Mouse (Mus musculus): Measurements from ENCODE around the gene Dffb. TPM values are rescaled to one million over a fixed set of nuclear protein-coding genes. Genes with fewer than 3 reads are reported as not detected.
A peak's percentile ranks its signal among the peaks of the same experiment; 100 is the strongest.

The Dffb gene
- 1 to 10 TPM; 5.2 to 8.0 TPM for total RNA-seq (2021)
- long read RNA-seq, experiment 1, transcript Dffb-201 (7 exons, 2,093 nt) = major isoform, 5 of 7 reads
- long read RNA-seq, experiment 1, partial matches to known transcripts = 1 of 7 reads
- long read RNA-seq, experiment 1, other reads (novel, unspliced or antisense) = 1 of 7 reads
- long read RNA-seq, experiment 2, partial matches to known transcripts = 1 of 2 reads
- long read RNA-seq, experiment 2, other reads (novel, unspliced or antisense) = 0 of 2 reads

DNA sequence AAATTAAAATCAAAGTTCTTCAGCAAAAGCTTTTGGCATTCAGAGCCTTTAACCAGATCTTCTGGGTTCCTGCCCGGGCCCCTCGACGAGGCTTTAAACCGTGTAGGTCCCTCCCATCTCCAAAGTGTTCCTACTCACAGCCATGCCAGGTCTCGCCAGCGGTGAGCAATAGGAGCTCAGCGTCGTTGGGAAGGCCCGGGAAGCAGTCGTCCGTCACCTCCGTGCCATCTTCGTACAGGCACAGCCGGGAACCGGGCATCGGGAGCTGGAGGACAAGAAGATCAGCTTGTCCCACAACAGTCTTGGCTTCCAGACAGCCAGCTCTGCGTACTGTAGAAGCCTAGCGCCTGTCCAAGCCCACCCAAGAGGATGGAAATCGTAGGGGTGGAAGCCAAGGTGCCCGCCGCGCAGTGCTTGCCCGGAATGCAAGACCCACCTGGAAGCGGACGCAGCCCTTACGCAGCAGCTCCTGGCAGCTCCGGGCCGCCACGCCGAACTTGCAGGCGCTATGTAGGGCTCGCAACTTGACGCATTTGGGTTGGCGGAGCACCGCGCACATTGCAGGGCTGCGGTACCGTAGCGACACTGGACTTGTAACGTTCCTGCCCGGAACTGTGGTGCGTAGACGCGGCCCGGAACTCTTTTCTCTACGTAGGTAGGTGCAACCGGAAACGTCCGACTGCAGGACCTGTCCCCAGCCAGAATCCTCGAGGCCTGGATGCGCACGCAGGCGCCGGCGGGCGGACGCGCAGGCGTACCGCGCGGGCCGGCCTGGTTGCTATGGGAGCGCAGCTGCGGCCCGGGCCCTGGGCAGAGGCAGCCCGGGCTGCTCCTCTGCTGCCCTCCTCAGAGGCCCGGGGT is at the start of gene Dffb, which contains the start of gene Cep104:
Gene Dffb (minus strand): TSS at position 696 of the 861 bp plus-strand sequence.
Gene Cep104 (plus strand): TSS at position 764 of the 861 bp plus-strand sequence.
- peak; percentile 97 for DNase-seq

DNA sequence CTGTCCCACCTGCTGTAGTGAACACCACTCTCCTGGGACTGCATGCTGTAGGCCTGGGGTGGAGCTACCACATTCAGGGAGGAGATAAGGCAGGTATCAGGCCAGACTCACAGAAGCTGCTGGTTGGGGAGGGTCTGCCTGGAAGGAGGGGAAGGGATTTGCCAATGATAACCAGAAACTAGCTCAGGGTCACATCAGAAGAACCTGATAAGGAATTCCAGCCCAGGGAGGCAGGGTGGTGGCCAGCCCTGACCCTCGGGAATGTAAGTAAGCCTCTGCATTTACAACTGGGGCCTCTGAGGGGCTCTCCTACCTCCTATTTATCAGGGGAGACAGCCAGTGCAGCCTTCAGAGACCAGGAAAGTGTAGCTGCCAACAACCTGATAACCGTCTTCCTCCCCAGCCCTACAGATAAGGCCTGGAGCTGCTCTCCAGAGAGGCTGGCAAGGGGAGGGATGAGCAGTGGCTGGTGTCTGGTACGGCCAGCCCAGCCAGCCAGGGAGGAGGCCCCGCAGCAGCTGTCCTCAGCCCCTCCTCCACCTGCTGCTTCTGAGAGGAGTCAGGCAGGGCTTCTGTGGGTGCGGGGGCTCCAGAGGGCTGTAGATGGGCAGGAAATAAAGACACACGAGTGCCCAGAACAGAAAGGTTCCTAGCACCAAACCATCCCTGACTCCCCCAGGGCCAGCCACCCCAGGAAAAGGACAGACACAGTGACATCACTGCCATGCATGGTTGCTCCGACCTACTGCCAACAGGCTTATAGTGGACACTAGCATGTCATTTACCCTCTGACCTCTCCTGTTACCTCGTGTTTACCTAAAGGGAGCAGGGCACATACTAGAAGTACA is 49.1 kb upstream of the Dffb start:
- DNase-seq = peak; percentile 41

DNA sequence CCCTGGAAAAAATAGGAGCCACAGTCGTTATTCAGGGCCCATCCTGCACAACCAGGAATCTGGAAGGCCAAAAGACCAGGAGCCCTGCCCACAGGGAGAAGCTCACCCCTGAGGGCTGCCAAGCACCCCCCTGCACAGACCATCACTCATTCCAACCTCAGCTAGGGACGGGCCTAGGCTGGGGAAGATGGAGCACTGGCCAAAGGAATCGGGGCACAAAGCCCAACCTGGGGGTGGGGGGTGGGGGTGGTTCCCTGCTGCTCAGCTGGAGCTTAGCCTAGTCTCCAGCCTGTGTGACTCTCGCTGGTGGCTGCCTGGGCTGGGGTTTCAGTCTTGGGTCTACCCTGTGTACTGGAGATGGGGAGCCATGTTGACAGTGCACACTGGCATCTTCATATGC is 47.9 kb upstream of the Dffb start:
- DNase-seq = no peak

DNA sequence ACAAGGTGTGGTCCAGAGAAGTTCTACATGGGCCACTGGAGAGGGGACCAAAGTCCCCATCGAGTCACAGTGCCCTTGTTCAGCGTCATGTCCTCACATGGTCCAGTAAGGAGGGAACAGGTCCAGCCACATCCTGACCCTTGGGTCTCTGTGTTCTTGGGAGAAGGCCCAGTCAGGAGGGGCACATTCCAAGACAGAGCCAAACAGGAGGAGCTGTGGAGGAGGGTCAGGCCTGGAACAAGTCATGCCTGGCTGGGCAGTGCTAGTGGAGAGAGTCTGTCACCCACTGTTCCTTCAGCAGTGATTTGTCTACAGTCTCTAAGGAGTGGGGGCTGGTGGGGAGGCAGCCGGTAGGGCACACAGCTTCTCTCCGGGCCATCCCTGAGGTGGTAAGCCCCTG is 47.5 kb upstream of the Dffb start:
- peak; percentile 44 for DNase-seq

GRCm38 (mm10) chr4:154021432-154021831 is 46.5 kb upstream of the Dffb start:
- peak; percentile 25 for DNase-seq

GRCm38 (mm10) chr4:154019571-154019970 is 44.6 kb upstream of the Dffb start:
- DNase-seq = peak; percentile 74

DNA sequence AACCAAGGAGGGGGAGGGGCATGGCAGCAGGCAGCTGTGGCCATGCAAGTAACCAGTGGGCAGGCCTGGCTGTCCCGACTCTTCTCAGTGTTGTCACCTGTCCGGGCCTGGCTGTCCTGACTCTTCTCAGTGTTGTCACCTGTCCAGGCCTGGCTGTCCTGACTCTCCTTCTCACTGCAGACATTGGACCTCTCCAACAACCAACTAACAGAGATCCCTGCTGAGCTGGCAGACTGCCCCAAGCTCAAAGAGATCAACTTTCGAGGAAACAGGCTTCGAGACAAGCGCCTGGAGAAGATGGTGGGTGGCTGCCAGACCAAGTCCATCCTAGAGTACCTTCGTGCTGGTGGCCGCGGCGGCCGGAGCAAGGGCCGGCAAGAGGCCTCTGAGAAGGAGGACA is 40.5 kb upstream of the Dffb start:
- DNase-seq = no peak

GRCm38 (mm10) chr4:154012132-154012882 is 37.4 kb upstream of the Dffb start:
- peak; percentile 42 for DNase-seq

DNA sequence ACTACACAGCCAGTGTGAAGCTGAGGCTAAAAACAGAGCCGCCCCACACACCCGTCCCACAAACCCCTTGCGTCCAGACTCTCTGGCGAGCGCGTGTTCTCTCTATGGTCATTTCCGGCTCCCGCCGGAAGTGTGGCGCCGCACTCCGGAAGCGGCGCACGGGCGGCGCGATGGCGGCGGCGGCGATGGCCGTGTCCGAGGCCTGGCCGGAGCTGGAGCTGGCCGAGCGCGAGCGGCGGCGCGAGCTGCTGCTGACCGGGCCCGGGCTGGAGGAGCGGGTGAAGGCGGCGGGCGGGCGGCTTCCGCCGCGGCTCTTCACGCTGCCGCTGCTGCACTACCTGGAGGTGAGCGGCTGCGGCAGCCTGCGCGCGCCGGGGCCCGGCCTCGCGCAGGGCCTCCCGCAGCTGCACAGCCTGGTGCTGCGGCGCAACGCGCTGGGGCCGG is 36.7 kb upstream of the Dffb start, which contains the start of gene Lrrc47:
Gene Lrrc47 (plus strand): TSS at position 86 of the 444 bp plus-strand sequence.
- DNase-seq = peak; percentile 88

DNA sequence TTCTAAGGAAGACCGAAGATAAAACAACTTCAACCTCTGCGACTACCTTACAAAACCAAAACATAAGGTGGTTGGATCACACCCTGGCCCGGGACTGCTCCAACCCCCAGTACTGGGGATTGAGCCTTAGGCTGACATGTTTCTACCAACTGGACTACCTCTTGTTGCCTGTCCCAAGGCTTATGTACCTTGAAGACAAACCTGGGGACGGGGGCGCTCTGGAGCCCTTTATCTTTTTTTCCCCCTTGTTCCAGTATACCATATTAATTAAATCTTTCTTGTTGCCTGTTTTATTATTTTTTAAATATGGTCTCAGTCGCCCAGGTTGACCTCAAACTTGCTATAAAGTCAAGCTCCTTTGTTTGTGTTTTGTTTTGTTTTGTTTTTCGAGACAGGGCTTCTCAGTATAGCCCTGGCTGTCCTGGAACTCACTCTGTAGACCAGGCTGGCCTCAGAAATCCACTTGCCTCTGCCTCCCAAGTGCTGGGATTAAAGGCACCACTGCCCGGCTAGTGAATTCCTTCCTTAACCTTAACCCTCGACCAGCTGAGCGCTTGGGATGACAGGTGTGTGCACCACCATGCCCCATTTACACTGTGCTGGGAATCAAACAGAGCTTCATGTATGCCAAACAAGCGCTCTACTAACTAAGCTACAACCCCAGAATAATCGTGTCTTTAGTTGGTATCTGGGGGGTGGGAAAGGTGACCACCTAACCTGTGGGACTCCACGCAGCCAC is 36.1 kb upstream of the Dffb start:
- DNase-seq = no peak

DNA sequence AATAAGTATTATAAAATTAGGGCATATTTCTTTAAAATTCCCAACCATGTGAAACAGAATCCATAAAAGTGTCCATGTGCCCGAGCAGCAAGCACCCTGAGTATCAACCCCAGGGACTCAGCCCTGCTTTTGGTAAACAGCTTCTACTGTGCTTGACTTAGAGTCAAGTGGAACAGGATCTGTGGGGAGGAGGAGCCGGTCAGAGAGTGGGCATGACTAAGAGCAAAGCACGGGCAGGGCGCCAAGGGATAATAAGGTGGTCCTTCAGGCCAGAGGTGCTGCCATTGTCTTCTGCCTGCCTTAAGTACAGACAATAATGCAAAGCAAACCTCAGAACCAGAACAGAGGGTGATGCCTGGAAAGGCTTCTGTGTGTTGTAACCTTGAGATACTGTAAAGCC is 32.8 kb upstream of the Dffb start:
- DNase-seq = peak; percentile 32

- DNase-seq = no peak
These were observed 31.3 kb upstream of the Dffb start for GRCm38 (mm10) chr4:154006264-154006663.

DNA sequence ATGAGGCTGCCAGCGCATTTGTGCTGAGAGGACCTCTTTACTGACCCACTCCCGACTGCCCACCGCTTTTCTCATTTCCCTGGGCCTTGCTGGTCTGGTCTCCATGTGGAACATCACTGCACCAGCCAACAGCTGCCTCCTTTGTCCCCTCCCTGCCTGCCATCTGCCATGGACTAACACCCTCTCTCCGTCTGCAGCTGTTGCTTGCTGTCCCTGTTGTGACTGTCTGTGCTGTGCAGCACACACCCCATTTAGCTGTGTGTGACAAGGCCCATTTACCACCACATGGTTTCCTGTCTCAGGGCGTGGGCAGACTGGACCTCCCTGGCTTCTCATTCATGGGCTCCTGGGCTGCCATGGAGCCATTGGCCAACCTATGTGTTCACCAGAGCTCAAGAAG is 30.6 kb upstream of the Dffb start:
- DNase-seq = no peak

DNA sequence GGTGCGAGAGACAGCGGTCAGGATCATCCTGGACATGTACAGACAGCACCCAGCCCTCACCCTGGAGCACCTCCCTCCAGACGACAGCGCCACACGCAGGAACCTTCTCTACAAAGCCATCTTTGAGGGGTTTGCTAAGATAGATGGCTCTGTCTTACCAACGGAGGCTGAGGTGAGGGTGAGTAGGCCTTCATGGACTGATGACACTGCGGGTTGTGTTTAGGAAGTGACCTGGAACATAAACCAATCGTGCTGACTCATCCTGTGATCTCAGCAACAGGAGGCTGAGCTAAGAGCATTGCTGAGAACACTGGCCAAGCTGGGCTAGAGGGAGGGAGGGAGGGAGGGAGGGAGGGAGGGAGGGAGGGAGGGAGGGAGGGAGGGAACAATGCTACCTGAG is 18.6 kb upstream of the Dffb start:
- no peak for DNase-seq

DNA sequence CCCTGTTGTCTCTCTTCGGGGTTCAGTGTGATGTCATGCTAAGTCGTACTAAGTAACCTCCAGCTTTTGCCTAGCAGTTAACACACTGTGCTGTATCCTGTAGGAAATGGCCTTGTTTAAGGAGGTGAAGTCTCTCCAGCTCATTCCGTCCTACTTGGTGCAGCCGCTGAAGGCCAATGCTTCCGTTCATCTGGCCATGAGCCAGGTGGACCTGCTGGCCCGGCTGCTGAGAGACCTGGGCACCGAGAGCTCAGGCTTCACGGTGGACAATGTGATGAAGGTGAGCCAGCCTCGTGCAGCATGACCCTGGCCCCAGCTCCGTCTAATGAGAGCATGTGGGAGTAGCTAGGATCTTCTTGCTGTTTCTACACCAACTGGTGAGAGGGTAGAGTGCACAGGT is 17.8 kb upstream of the Dffb start:
- peak; percentile 17 for DNase-seq

DNA sequence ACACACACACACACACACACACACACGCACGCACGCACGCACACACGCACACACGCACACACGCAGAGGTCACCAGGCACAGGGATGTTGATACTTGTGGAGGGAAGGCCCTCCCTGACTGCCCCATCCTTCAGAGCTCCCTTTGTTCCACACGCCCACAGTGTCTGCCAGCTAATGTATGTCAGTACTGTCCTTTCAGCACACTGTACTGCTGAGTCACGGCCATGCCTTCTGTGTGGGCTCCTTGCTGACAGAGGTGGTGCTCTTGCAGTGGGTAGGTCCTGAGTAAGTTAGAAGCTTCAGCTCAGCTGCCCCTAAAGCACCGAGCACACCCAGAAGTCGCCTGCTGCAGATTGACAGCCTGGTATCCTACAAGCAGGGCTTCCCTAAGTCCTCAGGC is 5.5 kb upstream of the Dffb start:
- no peak for DNase-seq

- no peak for DNase-seq
These were observed 4.3 kb upstream of the Dffb start for GRCm38 (mm10) chr4:153979243-153979642.

- DNase-seq = no peak
These were observed 842 bp upstream of the Dffb start for GRCm38 (mm10) chr4:153975768-153976167.

GRCm38 (mm10) chr4:153975292-153975662 is 351 bp upstream of the Dffb start:
- DNase-seq = no peak

DNA sequence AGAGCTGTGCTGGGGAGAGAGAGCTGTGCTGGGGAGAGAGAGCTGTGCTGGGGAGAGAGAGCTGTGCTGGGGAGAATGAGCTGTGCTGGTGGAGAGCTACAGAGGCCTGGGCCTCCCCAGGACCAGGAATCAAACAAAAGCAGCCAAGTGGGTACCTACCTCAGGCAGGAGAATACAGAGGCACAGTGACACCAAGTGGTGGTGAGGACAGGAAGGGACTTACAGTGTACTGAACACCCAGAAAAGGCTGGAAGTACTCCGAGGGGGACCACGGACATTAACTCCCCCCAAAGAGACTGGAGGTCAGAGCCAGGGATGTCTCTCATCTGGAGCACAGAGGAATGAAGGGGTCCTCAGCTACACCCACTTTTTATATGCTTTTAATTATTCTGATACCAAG is 6.9 kb downstream of the Dffb start:
- no peak for DNase-seq

DNA sequence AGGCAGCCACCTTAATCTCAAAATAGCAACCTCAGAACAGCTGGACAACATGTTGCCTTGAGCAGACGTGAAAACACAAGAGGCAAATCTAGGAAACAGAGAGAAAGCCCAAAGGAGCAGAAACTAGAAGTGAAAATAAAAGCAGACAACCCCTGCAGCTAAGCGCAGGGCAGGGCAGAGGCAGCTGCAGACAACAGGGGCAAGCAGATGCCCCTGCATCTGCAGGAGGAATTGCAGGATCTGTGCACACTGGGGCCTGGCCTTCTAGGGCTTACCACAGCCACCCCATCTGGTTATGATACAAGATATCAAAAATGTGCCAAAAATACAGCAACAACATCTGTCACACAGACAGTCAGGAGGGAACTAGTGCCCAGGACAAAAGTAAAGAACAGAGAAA is 7.4 kb downstream of the Dffb start:
- no peak for DNase-seq
